Mouse (Mus musculus): ENCODE measurements around the gene Cfap61.

The Cfap61 gene

DNA sequence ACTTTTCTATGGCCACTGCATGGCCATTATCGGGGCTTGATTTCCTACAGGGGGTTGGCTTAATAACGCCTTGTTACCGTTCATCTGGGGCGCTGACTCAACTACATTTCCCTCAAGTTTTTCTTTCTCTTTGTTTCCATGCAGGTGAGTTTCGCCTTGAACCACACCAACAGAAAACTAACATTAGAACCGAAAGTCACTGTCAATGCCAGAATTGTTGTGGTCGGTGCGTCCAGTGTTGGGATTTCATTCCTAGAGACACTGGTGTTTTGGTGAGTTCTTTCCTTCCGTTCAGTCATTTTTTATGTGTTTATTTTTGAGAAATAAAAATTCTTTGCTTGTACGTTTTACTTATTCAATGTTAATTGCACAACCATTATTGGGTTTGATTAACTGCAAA is 142.5 kb downstream of the Cfap61 start:
- DNase-seq (ENCODE audit: low read depth, low spot score), result no peak

DNA sequence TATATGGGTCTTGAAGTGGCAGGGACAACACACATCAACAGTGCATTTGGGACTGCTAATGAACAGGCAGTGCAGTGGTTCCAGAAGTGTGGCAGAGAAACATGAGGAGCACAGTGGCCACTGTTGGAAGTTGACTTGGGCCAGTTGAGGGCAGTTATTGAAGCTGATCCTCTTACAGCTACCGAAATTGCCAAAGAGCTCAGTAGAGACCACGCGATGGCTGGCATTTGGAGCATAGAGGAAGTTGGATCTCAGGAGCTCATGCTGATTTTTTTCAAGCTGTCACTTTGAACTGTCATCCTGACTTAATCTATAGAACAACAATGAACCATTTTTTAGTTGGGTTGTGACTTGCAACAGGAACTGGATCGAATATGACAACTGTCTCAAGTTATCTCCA is 145.7 kb downstream of the Cfap61 start:
- no peak for DNase-seq (ENCODE audit: low read depth, low spot score)

DNA sequence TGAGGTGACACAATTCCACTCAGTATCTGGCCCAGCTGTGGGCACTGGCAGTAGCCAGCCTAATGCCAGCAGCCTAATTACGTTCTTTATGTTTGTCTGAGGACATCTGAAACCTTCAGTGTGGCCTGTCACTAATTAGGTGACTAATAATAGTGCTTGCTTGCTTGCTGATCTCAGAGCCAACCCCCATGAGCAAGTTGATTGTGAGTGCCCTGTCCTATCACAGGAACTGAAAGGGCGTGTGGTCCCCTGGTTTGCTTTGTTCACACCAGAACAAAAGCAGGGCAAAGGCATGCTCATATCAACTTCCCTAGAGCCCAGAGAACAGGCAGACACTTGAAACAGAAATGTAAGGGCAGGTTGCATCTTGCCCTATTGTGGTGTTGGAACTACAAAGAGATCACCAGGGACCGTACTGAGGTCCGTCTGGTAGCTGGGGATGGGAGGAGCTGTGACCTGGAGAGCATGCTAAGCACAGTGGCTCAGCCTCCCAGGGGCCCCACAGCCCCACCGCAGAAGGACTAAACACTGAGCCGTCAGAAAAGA is 148.8 kb downstream of the Cfap61 start:
- no peak for DNase-seq (ENCODE audit: low read depth, low spot score)

DNA sequence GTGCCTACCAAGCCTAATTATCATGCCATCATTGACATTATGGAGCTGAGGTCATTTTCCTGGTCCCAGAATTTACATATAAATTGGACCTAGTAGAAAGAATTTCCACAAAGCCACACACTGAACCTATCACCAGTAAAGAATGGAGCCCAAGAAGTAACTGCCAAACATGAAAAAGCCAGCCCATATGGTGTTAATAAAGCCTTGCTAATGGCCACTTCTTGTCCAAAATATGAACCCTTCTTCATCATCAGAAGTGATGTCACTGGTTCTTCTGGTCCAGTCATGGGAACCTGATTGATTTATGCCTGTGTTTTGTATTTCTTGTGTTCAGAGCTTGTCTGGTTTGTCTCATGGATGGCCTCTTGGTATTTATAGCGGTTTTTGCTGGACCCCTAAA is 152.8 kb downstream of the Cfap61 start:
- no peak for DNase-seq (ENCODE audit: low read depth, low spot score)

DNA sequence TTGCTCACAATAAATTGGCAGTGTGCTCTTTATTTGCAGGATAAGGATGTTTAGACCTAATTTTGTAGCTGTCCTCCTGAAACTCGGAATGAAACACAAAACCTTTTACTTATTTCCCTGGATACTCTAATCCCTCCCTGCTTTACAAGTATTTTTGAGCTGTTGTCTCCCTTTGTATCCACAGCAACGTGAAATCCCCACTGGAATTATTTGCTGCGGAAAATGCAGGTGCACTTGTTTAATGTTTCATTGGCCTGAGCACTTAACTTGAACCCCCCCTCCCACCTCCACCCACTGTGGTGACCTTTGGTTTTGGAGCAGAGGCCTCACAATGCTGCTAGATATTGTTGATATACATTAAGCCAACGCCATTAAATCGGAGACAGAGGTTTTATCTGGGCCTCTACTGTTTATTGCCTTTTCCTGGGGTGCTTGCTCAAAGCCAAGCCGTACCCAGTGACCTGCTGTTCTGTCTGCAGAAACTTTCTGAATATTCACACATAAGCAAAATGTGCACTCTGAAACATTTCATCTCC is 154.6 kb downstream of the Cfap61 start:
- DNase-seq (ENCODE audit: low read depth, low spot score), result no peak

DNA sequence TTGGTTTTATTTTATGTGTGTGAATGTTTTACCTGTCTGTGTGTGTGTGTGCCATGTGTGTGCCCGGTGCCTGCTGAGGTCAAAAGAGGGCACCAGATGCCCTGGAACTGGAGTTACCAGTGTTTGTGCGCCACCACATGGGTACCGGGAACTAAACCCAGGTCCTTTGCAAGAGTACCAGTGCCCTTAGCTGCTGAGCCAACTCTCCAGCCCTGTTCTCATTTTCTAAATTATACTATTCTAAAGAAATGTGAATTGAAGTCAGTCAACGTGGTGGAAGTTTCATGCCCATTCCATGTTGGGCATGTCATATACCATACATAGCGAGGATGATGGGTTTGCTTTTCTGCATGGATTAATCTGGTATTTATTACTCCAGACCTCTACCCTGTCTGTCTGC is 162.9 kb downstream of the Cfap61 start:
- no peak for DNase-seq (ENCODE audit: low read depth, low spot score)

DNA sequence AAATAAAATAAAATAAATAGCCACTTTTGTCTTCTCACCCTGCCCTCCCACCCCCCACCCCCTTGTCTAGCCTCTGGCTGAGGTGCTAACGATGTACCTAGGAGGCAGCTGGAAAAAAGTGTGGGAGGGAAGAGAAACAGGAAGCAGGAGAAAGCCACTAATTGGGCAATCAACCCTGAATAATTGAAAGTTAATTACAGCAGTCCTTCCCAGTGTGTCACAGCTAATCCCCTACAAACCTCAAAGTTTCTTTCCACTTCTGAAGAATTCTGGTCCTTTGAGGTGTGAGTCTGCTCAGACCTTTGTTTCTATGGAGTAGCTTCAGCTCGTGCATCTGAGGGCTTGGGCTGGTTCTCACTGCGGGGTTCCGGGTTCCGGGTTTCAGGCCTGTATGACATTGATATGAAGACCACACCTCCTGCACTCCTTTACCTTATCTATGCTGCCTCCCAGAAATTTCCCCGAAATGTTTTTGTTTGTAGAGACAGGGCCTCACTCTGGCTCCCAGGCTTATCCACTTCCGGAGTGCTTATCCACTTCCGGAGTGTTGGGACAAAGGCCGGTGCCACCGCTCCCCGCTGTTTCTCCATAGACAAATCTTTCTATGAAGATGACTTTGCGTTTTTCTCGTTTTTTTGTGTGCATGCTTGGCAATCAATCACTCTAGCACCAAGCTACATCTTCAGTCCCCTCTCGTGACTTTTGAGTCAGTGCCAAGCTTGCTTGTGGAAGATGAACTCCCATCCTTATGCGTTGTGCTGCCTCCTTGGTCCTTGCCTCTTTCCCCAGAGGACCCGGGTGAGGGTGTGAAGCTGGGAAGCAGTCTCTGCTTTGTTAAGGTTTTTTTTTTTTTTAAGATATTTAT is 164.5 kb downstream of the Cfap61 start:
- no peak for DNase-seq (ENCODE audit: low read depth, low spot score)

DNA sequence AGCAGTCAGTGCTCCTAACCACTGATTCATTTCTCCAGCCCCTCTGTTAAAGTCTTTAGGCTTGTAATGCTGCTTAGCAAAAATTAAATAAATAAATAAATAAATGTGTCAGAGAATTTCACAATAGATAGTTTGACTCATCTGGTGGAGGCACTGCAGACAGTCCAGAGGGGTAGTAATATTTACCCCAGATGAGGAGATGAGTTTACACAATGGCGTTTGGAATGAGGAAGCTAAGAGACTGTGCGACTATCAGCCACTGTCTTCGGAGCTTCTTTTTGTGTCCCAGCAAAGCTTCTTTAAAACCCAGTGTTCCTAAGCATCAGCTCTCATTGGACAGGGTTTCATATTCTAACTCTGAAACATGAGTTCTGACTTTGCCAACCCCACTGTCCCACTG is 165.3 kb downstream of the Cfap61 start:
- DNase-seq (ENCODE audit: low read depth, low spot score), result no peak

DNA sequence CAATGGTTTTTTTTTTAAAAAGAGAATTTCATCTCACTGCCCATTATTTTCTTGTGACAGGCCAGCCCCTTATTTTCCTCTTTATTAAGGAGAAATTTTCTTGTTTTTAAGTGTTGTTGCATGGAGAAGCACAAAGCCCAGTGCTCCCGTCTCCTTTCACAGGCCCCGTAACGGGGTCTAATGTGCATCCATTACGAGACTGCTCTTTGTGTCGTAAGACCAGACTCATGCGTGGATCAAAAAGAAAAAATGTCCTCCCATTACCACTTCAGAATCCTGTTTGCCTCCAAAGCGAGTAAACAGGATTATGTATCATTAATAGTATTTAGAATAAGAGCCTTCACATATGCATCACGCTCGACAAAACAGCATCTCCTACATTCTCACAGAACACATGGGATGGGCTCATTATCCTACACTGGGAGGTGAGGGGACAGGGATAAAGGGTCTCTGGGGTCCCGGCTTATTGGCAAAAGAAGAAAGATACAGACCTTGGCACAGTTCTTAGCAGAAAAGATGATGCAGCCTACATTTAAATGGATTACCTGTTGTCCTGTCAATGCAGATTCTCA is 166.0 kb downstream of the Cfap61 start:
- no peak for DNase-seq (ENCODE audit: low read depth, low spot score)

DNA sequence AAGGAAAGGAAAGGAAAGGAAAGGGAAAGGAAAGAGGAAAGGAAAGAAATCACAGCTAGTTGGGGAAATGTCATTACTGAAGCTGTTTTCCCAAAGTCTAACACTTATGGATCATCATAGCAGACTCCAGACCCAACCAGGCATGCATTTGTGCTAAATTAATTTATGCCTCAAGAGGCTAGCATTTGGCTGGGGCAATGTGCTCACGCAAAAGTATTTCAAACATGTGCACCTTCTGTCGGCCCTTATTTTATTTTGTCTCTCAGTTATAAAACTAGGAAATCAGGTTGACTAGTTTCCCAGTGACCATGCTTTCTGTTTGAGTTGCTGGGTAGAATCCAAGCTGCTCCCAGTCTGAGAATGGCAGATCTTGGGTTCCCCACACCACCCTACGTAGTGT is 168.0 kb downstream of the Cfap61 start:
- DNase-seq (ENCODE audit: low read depth, low spot score), result no peak

DNA sequence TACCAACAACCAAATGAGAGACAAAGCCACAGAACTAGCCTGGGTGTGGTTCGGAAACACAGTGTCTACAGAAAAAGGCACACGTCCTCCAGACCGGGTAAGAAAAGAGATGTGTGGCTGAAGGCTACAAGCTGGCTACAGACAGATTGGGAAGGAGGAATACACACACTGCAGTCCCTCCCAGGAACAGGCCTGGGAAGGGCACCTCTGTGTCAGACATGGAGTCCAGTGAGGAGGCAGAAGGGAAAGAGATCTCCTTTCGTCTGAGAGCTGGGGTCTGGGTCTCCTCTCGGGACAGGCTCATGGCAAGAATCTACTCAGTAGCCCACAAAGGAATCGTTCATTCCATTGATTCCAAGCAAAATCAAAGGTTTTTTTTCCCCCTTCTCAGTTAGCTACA is 170.8 kb downstream of the Cfap61 start:
- DNase-seq (ENCODE audit: low read depth, low spot score), result no peak

DNA sequence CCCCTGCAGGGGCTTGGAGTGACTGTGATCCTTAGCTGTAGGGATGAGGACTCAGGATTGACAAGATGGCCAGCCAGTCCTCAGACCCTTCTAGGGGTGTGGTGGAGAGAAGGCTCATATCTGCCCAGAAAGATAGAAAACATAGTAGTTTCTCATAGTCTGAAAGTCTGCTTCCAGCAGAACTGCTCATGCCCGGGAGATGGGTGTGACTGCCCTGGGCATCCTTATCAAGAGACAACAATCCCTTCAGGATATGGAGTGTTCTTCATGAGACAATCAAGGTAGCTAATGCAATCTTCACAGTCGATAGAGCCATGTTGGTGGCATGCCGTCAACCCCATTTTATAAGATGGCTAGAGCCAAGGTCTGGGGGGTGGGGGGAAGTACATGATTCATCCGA is 173.4 kb downstream of the Cfap61 start:
- DNase-seq (ENCODE audit: low read depth, low spot score), result no peak

DNA sequence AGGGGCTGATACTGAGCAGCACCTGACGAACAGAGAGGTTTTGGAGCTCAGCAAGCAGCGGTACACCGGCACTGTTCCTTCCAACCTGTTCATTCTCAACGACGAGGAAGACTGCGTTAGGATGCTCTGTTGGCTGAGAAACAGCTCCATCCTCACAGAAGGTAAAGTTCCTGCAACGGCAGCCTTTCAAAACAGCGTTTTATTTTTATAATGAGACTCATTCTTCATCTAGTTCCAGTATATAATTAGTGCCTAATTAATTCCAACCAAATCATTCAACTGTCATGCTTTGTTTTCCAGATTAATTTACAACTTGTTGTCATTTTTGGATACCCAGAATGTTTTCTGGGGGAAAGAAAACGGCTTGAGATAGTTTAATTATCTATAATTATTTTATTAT is 175.3 kb downstream of the Cfap61 start:
- DNase-seq (ENCODE audit: low read depth, low spot score), result no peak

DNA sequence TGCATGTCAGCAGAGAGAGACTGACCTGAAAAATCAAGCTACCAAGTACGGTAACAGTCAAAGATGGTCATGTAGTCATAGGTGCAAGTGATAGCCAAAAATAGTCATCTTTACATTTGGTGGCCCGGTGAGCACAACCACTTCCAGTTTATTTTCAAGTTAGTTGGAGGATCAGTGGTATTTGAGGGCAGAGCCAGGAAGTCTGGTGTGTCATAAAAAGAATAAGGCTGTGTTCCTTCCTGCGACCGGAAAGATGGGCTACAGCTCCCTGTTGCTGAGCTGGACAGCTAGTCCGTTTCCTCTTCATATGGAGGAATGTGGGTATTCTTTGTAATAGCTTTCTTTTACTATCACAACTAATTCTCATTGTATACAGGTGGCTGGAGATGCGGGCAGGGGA is 181.7 kb downstream of the Cfap61 start:
- no peak for DNase-seq (ENCODE audit: low read depth, low spot score)

DNA sequence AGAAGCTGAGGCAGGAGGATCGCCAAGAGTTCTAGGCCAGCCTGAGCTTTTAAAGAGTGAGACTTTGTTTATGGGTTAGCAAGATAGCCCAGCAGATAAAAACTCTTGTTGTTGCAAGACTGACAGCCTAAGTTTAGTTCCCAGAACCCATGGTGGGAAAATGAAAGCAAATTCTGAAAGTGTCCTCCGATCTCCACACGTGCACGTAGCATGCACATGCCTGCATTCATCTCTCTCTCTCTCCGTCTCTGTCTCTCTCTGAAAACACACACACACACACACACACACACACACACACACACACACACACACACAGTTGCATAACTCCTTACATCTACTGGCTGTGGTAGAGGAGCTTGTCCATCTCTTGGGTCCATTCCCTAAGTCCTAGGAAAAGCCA is 182.1 kb downstream of the Cfap61 start:
- no peak for DNase-seq (ENCODE audit: low read depth, low spot score)

DNA sequence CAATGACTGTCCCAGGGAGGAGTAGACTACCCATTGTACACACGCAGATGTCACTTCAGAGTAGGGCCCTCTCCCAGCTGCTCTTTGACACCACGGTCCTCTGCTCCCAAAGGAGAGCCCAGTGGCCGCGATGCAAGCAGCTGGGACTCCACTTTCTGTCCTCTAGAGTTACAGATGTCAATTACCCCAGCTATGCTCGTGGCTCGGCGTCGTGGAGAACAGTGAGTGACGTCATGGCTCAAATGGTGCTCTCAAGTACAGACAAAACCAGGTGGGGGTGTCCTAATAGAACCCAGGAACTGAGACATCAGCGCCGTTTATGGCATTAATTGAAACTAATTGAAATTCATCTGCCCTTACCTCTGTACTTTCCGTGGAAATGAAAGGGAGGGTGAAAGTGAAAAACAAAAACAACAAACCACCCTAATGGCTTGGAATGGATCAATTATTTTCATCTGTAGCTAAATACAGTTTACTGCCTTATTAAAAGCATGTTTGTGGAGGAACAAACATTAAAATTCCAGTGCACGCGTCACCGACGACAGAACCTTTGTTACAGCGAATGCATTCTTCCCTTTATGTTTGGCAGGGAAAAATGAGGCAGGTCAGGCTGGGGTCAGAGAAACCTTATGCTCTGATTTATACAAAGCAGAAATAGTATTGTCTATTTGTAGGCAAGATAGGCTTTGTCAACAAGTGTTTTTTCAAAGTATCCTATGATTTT is 182.8 kb downstream of the Cfap61 start:
- DNase-seq (ENCODE audit: low read depth, low spot score), result no peak

DNA sequence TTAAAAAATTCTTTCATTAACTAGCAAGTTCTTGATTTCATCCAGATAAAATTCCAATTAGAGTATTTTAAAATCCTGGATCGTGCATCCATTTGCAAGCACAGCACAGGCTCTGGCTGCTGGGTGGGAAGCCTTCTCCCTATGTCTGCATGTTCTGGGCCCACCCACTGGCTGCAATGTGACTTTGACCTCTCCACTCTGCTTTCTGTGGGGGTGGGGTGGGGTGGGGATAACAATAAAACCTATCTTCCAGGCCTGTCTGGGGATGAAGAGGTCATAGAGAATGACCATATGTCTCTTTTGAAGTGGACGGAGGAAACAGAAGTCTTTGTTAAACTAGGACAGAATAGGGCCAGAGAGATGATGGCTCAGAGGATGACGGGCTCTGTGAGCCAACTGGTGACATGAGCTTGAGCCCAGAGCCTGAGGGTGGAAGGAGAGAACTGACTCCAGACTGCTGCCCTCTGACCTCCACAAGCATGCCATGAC is 183.4 kb downstream of the Cfap61 start:
- DNase-seq (ENCODE audit: low read depth, low spot score), result no peak

DNA sequence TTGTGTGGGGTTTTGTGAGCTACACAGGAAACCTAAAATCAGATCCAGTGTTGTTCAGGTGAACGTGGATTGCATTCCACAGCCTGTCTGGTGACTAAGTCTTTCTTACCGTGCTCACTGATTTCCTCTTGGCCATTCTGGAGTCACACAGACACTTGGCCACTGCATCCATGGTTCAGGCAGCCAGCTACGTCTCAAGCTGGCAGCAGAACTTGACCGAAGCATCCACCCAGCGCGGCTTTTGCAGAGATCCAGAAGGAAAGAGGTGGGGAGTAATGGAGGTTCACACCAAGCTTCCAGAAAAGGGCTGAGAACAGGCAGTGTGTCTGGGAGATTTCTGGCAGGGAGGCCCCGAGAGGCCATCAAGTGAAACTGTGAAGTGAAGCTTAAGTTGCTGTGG is 187.0 kb downstream of the Cfap61 start:
- DNase-seq (ENCODE audit: low read depth, low spot score), result no peak

DNA sequence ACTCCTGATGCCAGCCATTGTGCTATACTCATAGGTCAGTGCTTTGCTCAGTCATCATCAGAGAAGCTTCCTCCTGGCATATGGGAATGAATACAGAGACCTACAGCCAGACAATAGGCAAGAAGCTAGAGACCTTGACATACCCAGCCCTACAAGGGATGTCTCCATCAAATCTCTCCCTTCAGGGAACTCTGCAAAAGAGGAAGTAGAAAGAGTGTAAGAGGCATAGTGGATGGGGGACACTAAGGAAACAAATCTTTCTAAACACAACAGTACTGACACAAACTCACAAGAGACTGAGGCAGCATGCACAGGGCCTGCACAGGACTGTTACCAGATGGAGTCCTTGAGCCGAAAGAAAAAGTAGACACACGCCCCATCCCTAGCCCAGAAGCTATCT is 190.5 kb downstream of the Cfap61 start:
- no peak for DNase-seq (ENCODE audit: low read depth, low spot score)

DNA sequence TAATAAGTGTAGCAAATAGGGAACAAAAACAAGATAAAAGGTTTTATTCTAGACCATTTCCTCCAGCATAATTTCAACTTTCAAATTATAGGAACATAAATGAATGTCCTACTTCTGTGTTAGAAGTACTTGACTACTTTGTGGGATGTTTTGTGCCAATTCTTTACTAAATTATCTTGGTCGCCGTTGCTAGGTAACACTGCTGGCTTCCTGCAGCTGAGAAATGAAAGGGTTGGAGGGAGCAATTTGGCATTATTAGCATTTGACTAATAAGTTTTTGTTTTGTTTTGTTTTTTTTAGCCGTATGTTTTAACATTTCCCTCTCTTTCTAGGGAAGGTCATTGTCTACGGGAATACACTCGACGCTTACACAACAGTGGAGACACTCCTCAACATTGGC is 194.0 kb downstream of the Cfap61 start:
- no peak for DNase-seq (ENCODE audit: low read depth, low spot score)

DNA sequence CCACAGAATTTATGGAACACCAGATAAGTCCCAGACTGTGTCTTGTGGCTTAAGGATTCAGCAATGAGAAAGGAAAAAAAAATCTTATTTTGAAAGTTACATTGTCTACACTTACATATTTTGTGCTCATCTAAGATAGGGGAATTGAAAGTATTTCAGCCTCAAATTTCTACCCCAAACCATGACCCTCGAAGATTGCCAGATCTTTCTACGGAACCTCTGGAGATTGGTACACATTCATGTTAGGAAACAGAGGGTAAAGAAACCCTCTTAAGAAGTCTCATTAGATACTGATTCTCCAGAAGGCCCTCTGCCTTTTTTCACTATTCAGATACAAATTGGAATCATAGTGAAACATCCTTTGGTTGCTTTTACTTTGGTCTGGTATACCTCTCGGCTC is 195.9 kb downstream of the Cfap61 start:
- DNase-seq (ENCODE audit: low read depth, low spot score), result no peak

DNA sequence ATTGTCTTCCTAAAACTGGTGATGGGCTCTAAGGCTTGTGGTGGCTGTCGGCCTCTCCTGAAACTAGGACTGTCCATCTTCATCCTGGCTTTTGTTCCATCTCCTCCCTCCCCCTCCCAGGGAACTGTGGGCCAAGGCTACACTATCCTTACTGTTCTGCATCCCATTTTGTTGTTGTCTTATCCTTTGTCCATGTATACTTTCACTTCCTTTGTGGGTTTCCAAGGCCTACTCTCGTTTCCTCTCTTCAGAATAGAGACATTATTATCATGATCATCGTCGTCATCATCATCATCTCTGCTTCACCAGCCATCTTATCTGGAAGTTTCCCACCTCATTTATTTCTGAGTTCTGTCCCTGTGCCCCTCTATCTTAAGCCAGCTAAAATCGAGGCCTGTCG is 199.7 kb downstream of the Cfap61 start:
- no peak for DNase-seq (ENCODE audit: low read depth, low spot score)

Data from CD4-positive, CD25-positive, alpha-beta regulatory T cell, adult 2 months (primary cell).